Mouse (Mus musculus) bone marrow macrophage, adult 2 months (primary cell): ENCODE results near the gene Dmbx1. TPM values are rescaled to one million over a fixed set of nuclear protein-coding genes. Genes with fewer than 3 reads are reported as not detected.

ENCODE experiments used
- H3K27ac ChIP-seq: 2 replicates; pipeline ENCODE4 v1.5.1; 2012; ENCODE audit warnings: low read depth, low read length; ENCODE audit not compliant: insufficient read depth
- H3K4me1 ChIP-seq: 2 replicates; pipeline ENCODE4 v1.6.1; 2012; ENCODE audit warnings: low read length; ENCODE audit not compliant: control insufficient read depth, insufficient read depth
- H3K4me3 ChIP-seq: 2 replicates; pipeline ENCODE4 v1.5.1; 2012; ENCODE audit warnings: mild to moderate bottlenecking, low read length, moderate library complexity; ENCODE audit not compliant: insufficient read depth
- CTCF ChIP-seq: IDR thresholded peaks from 2 replicates; pipeline ENCODE4 v1.5.1; 2012; ENCODE audit warnings: low read depth, mild to moderate bottlenecking, low read length, moderate library complexity
- POLR2A ChIP-seq: IDR thresholded peaks from 2 replicates; pipeline ENCODE4 v1.6.1; 2012; ENCODE audit warnings: mild to moderate bottlenecking, low read depth, low read length, borderline replicate concordance
- polyA plus RNA-seq: library from polyadenylated mRNA; stranded (reverse); fragments of >200 nt; gene quantifications from 2 replicates; pipeline ENCODE4 v1.2.4, GENCODE M21; 2012; ENCODE audit not compliant: missing spikeins, insufficient read depth, insufficient read length

Dmbx1 gene
- polyA plus RNA-seq, 1 experiment: not detected

GRCm38 (mm10) chr4:115964446-115964845, 24.7 kb upstream of the Dmbx1 start:
- no peak overlapping the region for H3K27ac ChIP-seq
- no peak for TF ChIP-seq CTCF
- TF ChIP-seq POLR2A: no peak
- peaks cover 11% of the 10 kb centered on the region for H3K4me1 ChIP-seq
- no peak overlapping the region for H3K4me3 ChIP-seq

GRCm38 (mm10) chr4:115963751-115964150, 24.0 kb upstream of the Dmbx1 start:
- no peak overlapping the region for H3K27ac ChIP-seq
- H3K4me1 ChIP-seq: peaks cover 11% of the 10 kb centered on the region
- TF ChIP-seq POLR2A: no peak
- no peak for TF ChIP-seq CTCF
- H3K4me3 ChIP-seq: no peak overlapping the region

- Histone ChIP-seq H3K4me1 (peaks cover 11% of the 10 kb centered on the region), H3K4me3 (peak overlapping the region; percentile 44), H3K27ac (no peak overlapping the region)
- TF ChIP-seq CTCF: no peak
- TF ChIP-seq POLR2A: no peak
Measured at GRCm38 (mm10) chr4:115962671-115963412, 23.1 kb upstream of the Dmbx1 start.

GRCm38 (mm10) chr4:115961991-115962390, 22.3 kb upstream of the Dmbx1 start:
- Histone ChIP-seq H3K4me3 (no peak overlapping the region), H3K27ac (no peak overlapping the region), H3K4me1 (peaks cover 11% of the 10 kb centered on the region)
- TF ChIP-seq POLR2A (no peak), CTCF (no peak)

- H3K4me3 ChIP-seq: no peak overlapping the region
- H3K27ac ChIP-seq: no peak overlapping the region
- TF ChIP-seq POLR2A (no peak), CTCF (no peak)
- peaks cover 2% of the 10 kb centered on the region for H3K4me1 ChIP-seq
Measured at GRCm38 (mm10) chr4:115959546-115959945, 19.8 kb upstream of the Dmbx1 start.

- no peak for TF ChIP-seq POLR2A
- no peak for TF ChIP-seq CTCF
- Histone ChIP-seq H3K4me1 (no peaks in the 10 kb centered on the region), H3K4me3 (no peak overlapping the region), H3K27ac (no peak overlapping the region)
Measured at GRCm38 (mm10) chr4:115955494-115955775, 15.7 kb upstream of the Dmbx1 start.

GRCm38 (mm10) chr4:115954656-115955493, 15.1 kb upstream of the Dmbx1 start:
- TF ChIP-seq POLR2A (no peak), CTCF (no peak)
- H3K4me1 ChIP-seq: no peaks in the 10 kb centered on the region
- no peak overlapping the region for H3K27ac ChIP-seq
- H3K4me3 ChIP-seq: no peak overlapping the region

GRCm38 (mm10) chr4:115953559-115953958, 13.8 kb upstream of the Dmbx1 start:
- H3K4me3 ChIP-seq: no peak overlapping the region
- H3K4me1 ChIP-seq: no peaks in the 10 kb centered on the region
- H3K27ac ChIP-seq: no peak overlapping the region
- TF ChIP-seq CTCF: no peak

- H3K27ac ChIP-seq: no peak overlapping the region
- TF ChIP-seq CTCF (peak; percentile 71), POLR2A (no peak)
Measured at GRCm38 (mm10) chr4:115952758-115953157, 13.0 kb upstream of the Dmbx1 start.

GRCm38 (mm10) chr4:115943669-115944314, 4.1 kb upstream of the Dmbx1 start:
- H3K4me1 ChIP-seq: no peaks in the 10 kb centered on the region

More at GRCm38 (mm10) chr4:115952758-115953157, 13.0 kb upstream of the Dmbx1 start:
- H3K4me1 ChIP-seq: no peaks in the 10 kb centered on the region
- H3K4me3 ChIP-seq: no peak overlapping the region

More at GRCm38 (mm10) chr4:115943669-115944314, 4.1 kb upstream of the Dmbx1 start:
- H3K27ac ChIP-seq: no peak overlapping the region
- TF ChIP-seq CTCF: no peak
- no peak for TF ChIP-seq POLR2A
- H3K4me3 ChIP-seq: no peak overlapping the region
